Mouse (Mus musculus) adrenal gland, postnatal 25 days (tissue): ENCODE measurements around the gene Meis2. TPM values are rescaled to one million over a fixed set of nuclear protein-coding genes. Genes with fewer than 3 reads are reported as not detected.
A peak's percentile ranks its signal among the peaks of the same experiment; 100 is the strongest.

Source experiments
- DNase-seq: peaks from one replicate; pipeline ENCODE4 v3.0.0; 2021; ENCODE audit warnings: mixed read lengths
- total RNA-seq: library from RNA; stranded (reverse); gene quantifications from 2 replicates; pipeline ENCODE4 v1.2.3, GENCODE M21; 2021

The Meis2 gene
- total RNA-seq, 1 experiment from 2014 or later, result 258 TPM

DNA sequence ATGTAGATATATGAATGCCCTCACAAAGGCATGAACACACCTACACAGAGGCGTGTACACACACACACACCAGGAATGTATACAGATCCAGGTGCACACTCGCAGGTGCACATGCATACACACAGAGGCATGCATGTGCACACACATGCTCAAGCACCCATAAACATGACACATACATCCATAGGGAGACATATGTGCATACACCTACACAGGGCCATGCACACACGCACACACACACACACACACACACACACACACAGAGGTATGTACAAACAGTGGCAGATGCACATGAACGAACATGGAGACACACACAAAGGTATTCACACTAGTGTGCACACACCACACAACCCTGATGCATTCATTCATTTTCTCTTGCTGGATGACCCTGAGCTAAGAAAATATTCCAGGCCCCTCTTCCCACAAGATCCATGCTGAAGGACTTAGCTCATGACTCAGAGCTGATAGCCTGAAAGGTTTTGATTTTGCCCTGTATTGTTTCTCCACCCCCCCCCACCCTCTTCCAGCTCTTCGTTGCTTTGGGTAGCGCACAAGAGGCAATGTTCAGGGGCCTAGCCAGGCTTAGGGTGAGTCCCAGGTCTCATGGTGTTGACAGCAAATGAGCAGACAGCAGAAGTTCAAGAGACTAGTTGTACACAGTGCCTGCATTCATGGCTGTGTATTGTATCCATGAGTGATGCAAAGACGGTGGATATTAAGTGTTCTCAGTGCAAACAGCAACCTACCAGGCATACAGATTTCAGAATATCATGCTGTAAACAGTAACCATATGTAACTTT lies 116.8 kb downstream of the Meis2 start:
- DNase-seq, result no peak

DNA sequence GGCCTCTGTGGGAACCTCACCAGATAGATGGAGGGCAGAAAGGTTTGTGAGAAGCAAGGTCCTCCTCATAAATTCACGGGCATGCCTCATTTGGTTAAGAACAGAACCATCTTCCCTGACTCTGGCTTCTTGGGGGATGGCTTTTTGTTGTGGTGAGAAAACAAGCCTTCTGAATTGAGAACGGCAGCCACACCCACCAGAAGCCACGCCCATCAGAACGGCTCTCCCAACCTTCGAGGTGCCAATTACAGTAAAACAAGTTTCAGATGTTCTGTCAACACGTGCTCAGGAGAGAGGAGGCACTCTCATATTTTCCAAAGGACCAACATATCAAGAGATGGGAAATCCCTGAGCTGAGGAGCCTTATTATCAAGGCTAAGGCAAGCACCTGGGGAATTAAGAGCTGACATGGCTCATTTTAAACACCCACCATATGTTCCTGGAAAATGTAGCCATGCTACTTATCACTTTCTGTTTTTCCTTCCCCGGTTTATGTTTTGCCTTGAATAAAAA lies 117.9 kb downstream of the Meis2 start:
- no peak for DNase-seq

DNA sequence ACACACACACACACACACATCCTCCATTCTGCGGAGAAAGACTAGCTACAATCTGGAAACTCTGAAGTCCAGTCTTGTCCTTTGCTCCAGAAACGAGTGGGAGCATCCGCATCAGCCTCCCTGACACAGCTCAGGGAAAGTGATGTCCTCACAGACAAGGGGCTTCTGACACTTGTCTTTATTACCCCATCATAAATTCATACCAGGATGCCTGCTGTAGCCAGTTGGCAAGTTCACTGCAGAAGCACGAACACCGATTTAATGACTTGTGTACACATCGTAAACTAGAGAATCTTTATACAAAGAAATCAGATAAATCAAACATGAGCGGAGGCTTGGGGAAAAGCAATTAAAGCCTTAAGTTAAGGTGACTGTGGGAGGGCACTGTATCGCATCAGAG lies 122.6 kb downstream of the Meis2 start:
- no peak for DNase-seq

DNA sequence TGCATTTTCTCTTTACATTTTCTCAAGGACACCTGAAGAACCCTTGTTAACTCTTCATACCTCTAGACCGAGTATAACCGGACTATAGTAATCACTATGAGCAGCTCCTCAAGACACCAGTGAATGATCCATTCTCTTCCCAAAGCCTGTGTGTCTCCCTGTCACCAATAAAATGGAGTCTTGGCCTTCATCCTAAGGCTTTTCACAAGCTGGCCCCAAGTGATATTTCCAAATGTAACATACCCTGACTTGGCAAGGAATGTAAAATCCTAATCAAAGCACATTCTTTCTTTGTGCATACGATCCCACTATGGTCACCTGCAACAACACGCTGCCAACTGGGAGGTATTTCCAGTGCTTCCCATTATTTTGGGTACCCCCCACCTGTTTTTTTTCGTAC lies 125.8 kb downstream of the Meis2 start:
- no peak for DNase-seq

DNA sequence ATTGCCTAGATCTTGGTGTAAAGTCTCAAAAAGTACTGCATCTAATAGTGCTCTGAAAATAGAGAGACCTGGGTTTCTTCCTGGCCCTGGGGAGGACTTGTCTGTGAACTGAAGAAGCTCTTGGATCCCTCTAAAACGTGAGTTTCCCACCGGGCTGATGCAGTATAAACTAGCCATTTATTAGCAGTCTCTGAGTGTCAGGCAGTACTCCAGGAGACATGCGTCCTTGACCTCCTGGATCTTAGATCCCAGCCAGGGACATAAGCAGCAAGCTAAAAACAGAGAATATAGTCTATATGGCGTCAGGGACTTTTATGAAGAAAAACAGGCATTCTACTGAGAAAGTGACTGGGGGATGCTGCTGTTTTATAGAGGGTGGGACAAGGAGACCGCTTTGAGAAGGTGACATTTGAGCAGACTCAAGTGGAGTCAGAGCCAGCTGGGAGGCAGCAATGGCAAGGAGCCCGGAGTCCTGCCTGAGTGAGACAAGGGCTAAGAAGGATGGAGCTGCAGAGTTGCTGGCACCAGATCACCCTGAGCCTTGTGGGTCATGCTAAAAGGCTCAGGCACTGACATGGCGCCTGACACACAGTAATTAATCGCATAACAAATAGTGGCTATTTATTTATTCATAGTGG lies 126.6 kb downstream of the Meis2 start:
- peak; percentile 76 for DNase-seq

DNA sequence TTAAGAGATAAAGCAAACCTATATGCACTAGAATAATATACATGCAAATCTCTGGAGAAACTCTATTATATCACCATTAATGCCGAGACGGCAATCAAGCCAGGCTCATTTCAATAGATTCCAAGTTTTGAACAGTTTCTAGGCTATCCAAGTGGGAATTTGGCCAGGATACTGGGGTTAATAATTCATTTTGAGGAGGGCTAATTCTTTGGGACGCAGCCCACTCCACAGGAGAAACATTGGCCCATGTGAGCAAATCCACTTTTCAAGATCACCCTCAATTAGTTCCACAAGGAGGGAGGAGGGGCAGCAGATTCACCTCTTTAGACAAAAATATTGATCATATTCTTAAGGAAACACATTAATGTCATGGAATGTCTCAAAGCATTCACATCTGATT lies 127.3 kb downstream of the Meis2 start:
- no peak for DNase-seq

DNA sequence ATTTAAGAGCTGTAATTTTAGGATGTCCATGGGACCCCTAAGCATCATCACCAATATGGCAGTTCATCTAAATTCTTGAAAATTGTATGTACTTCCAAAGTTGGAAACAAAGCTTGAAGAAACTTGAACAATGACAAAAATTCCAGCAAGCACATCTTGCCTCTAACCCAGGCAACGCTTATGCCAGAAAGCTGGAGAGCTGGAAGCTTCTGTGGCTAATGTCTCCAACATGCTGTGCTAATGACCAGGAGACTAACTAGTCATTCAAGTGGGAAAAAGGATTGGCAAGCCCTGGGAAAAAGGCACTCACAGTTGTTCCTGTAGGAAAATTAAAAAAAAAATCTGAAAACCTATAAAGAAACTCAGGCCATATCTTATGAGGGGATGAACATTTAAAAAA lies 127.7 kb downstream of the Meis2 start:
- no peak for DNase-seq

DNA sequence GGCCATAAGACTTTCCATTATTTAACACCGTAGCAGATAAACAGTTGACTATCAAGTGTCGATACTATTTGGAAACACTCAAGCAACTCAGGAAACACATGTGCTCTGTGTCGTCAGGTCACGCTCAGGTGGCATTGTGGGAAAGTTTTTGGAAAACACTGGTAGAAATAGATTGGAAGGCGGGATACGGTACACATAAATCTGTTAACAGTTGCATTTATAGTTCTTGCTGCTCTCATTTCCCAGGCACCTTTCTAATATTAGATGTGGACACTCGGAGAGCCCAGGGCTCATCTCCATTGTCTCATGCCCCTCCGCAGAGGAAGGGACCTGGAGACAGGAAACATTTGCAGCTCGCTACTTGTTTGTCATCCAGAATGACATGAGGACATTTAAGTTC lies 128.9 kb downstream of the Meis2 start:
- no peak for DNase-seq

DNA sequence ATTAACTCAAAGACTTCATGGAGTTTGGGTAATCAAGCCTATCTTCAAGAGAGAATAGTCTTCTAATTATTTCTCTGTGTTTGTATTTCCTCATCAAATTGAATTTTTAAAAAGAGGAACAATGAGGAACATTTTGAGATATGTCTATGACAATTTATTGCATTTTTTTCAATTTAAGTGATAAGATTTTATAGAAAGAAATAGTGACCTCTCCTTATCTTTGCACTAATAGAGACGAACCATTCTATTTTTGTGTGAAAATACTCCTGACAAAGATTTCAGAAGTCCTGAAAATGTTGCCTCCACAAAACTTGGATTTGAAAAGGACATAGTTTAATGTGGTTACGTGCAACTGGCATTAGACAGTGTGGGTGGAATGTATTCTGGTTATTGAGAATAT lies 131.3 kb downstream of the Meis2 start:
- DNase-seq, result no peak

DNA sequence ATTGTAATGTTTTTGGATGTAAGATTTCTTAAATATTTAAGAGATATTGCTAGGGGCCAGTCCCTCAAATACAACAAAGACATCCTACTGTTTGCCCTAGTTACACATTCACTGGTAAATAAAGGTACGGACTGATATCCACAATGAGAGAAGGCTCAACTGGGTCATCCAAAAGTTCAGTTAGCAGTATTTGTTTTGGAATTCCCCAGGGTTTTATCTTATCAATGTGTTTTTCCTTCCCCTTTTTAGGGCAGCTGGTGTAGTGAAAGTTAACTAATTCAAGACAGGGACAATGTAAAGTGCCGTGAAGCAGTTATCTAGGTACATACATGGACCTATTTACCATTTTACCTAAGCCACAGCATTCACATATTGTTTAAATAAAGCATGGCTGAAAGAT lies 132.4 kb downstream of the Meis2 start:
- DNase-seq, result no peak

DNA sequence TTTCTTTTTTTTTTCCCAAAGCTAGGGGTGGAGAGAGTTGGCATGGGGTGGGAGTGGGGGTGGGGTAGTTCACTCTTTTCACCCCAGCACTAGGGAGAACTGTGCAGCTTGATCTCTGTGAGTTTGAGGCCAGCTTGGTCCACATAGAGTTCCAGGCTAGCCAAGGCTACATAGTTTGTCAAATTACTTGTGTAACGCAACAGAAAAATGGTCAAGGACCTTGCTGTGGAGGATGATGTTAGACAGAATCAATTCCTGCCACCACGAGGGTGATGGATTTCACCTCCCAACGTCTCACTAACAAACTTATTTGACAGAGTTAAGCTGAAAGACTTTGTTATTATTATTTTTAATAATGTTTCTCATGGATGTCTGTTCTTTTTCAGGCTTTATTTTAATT lies 139.9 kb downstream of the Meis2 start:
- DNase-seq, result no peak

DNA sequence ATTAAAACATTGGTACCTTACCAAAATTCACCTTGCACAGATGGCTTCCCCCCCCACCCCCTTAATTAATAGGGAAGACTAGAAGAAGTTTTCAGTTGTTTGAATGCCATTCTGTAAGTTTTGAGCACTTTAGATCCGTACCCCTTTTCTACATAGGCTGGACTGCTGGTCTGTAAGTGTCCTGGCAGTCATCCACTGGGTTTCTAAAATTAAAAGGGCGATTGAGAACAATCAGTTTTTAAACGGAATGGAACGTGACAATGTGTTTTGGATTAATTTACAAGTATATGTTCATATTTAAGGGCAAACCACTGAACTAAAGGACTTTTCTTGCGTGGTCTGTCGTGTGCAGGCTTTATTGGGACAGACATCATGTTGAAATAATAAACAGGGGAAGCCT lies 141.2 kb downstream of the Meis2 start:
- DNase-seq, result no peak

DNA sequence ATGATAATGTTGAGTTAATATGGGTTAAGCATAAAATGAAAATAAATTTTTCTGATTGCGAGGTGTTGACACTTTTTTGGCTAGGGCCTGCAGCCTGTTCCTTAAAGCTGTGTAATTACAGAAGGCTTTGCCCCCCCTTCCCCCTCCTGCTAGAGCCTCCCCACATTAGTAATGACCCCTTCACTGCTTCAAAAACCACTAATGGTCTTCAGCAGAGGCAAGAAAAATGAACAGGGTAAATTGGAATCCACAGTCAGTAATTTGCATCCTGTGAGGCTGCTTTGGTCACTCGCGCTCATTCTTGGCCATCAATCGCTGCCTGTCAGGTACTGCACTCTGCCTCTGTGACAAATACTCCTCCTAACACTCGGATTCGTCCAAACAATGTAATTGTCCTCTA lies 142.4 kb downstream of the Meis2 start:
- no peak for DNase-seq

DNA sequence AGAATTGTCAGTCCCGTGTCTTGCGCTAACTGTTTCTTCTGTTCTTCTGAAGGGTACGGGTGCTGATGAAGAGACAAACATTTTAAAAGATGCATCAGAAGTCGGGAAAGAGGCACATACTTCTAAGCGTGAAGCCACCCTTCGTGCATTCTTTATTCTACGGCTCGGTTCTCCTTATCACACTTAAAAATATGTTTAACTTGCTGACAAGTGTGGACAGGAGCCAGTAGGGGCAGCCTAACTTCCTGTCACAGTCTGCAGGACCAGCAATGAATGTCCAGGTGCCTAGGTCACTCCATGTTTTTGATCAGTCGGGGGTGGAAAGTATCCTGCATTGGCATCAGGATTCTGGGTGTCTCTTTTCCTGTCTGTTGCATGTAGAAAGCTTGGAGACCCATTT lies 144.0 kb downstream of the Meis2 start:
- no peak for DNase-seq

DNA sequence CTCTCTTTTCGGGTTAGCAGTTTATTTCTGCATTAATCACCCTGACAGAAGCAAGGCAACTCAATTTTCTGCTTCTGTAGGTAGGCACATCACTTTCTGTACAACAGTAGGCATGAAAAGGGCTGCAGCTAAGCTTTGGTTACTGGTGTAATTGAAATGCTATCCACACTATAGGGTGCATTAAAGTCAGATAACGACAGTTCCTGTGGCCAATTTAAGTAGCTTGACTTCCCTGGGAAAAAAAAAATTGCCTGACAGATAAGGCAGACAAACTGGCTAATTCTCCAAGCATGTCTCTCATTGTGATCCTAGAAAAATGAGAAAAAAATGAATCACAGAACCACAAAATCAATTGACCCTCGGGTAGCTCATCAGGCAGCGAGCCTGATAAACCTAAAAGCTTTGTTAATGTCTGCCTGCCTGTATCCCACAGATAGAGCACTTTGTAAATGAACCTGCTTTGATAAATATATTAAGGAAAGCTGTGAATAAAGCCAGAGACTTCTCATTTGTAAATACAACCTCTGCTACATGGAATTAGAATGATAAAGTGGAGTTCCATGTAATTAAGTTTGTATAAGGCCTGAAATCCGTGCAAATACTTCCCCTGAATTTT lies 145.2 kb downstream of the Meis2 start:
- no peak for DNase-seq

DNA sequence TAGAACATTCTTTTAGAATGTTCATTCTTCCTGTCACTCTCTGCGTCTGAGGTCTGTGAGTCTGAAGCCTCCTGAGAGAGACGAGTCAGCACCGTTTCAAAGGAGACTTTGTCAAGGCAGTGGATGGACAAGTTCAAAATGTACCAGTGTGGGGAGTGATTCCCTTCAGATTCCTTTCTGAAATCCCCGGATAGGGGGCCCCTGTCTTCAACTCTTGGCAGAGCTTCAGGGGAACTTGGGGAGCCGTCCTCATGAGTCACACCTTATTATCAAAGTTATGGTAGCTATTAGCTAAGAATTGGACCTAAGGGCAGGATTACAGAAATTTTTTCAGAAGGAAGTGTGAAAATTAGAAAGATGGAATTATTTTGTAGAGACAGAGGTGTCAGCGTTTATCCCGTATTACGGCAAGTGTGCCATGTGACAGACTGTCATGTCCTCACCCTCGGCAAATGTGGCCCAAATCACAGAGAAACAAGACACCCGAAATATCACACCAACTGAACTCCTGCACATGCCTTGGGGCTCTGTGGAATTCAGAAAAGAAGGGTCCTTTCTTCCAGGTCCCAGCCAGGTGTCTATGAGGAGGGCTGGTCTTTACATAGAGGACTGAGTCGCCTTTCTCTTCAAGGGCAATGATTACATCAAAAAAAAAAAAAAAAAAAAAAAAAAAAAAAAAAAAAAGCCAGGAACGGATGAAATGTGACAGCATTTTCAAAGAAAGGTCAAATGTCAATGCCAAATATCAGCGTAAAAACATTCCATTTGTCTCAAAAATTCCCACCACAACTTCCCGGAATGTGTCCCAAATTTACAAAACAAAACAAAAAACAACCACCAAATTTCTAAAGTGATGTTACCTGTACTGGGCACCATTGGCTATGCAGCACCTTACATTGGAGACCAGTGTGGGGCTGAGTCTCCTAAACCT lies 146.2 kb downstream of the Meis2 start:
- DNase-seq, result no peak

DNA sequence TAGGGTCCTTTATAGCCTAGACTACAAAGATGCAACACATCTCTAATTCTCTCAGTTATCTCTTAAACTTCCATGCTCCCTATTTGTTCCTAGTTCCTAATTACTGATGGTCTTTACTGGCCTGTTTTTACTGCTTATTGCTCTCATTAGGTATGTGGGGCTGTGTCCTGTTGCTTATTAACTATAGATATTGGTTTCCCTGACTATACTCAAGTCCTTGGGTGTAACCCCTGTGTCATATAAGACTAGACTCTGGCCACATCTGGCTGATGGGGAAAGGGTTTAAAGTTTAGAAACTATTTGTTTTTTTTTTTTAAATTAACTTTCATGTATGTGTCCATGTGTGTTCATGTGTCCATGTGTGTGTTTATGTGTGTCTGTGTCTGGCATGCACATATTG lies 147.1 kb downstream of the Meis2 start:
- DNase-seq, result no peak

DNA sequence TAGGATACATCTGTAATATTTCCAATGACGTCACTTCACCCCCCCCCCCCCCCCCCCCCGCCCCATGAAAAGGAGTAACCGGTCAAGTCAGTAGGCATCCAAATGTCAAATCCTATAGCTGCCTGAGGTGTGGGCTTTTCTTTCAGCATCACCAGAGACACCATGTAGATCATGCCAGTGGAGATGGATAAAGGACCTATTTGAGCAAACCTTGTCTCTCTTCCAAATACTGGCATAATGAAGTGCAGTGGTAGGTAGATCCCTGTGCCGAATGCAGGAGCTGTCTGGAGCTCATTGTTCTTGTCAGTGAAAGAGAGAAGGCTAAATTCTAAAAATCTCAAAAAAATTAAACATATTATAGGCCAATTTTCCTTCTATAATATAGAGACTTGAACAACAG lies 151.1 kb downstream of the Meis2 start:
- no peak for DNase-seq

DNA sequence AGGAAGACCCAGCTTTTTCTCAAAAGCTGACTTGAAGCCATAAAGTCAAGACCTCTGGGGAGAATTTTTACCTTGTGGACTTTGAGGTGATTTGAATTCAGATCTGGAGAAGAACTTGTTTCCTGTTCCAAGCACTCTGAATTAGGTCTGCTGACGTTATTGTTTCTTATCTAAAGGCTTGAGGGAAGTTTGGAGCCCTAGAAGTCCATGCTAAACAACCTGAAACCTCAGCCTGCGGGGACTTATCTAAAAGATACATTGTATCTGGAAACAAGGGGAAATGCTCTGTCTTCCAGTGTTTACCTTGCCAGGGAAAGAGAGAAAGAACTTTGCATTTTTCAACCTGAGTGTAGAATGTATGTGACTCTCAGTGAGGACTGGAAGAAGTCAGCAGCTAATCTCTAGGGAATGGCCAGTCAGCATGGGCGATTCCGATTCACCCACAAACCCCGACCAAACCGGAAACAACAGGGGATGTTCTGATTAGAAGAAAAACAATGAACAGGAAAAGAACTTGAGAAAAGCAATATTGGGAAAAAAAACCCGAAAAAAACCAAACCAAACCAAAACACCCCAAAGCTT lies 152.6 kb downstream of the Meis2 start:
- DNase-seq, result no peak

DNA sequence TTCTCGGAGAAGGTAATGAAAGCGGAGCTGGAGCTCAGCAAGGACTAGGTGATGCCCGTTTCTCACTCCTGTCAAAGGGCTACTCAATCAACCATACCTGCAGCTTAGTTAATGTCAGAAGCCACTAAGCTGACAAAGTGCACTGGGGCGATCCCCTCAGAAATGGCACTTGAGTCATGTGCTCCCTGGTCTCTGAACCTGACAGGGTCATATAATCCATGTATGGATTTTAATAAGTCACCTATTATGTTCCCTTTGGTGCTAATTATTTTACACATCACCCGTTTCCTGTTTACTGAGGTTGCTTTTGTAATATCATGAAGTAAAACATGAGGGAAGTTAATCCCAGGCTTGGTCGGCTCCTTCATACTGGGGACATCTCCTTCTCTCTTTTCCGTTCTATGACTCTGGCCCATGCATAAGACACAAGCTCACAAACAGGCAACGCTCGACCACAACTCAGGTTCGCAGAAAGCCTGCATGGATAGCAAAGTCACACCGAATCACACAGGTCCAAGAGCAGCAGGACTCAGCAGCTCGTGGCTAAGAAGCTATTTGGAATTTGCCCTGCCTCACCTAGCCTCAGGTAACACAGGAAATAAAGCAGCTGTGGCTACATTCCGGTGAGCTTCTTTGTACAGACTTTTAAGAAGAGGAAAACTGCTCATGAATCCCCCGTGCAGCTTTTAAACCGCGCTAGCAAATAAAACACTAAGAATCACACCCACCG lies 153.6 kb downstream of the Meis2 start:
- DNase-seq, result no peak

DNA sequence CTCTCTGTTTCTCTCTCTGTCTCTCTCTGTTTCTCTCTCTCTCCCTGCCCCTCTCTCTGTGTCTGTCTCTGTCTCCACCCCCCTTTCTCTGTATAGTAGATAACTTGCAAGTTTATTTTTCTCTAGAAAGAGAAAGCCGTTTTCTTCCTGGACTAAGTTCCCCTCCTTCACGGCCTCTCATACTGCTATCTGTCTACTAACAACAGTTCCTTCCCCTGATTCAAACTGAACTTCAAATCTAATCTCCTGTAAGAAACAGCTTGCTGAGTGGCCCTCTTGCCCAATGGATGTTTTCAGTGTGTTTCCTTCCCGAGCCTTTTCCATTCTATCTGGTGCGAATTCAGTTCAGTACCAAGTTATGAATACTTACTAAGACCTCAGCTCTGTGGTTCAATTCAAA lies 155.4 kb downstream of the Meis2 start:
- DNase-seq, result no peak
